Mouse (Mus musculus): ENCODE measurements around the gene Slc29a3.
A peak's percentile ranks its signal among the peaks of the same experiment; 100 is the strongest.

Gene Slc29a3

GRCm38 (mm10) chr10:60752040-60753020 is at the start of gene Slc29a3:
Gene Slc29a3 (minus strand): TSS chr10:60752794.
- DNase-seq (ENCODE audit: low read depth), result peak; percentile 84

DNA sequence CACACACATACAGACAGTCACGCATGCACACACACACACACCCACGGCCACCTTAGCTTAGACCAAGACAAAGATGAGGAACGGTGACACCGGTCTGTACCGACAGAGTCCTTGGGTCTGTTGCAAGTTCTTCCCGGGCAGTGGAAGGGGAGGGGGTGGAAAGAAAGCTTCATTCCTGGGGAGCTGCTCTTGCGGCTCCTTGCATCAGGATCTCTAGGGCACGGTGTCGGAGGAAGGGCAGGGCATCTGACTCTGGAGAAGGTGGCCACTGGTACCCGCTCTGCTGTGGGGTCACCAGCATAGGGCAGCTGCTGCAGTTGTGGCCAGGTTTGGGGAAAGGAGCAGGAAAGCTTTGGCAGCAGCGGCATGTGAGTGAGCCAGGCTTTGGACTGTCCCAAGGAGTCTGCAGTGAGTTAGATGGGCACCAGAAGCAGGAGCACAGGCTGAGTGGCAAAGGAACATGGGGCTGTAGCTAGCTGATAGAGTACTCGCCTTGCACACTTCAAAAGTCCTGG is 49.4 kb upstream of the Slc29a3 start:
- no peak for DNase-seq (ENCODE audit: low read depth)

GRCm38 (mm10) chr10:60801168-60801897 is 48.7 kb upstream of the Slc29a3 start:
- no peak for DNase-seq (ENCODE audit: low read depth)

DNA sequence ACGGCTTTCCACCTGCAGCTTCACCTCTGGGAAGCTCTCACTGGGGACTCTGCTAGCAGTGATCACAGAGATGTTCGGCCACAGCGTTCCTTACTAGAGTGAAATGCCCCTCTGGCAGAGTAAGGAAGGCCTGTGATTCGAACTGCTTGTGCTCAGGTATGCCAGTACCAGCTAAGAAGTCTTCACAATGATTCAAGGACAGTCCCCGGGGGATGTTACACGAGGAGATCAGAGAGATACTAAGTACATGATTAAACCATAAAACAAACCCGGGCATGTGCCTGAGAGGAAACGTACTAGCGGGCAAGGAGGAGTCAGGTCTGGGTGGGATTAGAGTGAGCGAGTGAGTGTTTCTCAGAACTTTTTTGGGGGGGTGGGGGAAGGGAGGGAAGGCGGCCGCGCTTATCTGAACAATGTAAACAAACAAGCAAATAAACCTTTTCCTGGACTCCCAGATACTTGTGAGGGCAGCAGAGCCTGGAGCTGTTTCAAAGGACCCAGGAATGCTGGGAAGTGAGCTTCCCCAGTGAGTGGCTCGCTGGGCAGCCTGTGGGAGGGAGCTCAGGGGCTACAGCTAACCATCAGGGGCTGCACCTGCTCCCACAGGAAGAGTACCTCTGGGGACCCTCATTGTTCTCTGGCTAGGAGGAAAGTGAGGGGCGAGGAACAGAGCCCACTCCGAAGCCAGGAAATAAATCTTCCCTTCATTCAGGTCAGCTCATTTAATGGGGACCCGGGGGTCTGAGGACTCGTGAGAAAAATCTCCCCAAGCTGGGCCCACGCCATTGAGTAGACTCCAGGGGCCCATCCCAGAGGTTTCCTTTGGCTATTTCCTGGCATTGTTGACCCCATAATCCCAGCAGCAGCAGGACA is 47.9 kb upstream of the Slc29a3 start:
- no peak for DNase-seq (ENCODE audit: low read depth)

- DNase-seq (ENCODE audit: low read depth), result no peak
These were observed 45.3 kb upstream of the Slc29a3 start for GRCm38 (mm10) chr10:60797682-60798422.

- DNase-seq (ENCODE audit: low read depth), result no peak
These were observed 43.9 kb upstream of the Slc29a3 start for GRCm38 (mm10) chr10:60796474-60796873.

DNA sequence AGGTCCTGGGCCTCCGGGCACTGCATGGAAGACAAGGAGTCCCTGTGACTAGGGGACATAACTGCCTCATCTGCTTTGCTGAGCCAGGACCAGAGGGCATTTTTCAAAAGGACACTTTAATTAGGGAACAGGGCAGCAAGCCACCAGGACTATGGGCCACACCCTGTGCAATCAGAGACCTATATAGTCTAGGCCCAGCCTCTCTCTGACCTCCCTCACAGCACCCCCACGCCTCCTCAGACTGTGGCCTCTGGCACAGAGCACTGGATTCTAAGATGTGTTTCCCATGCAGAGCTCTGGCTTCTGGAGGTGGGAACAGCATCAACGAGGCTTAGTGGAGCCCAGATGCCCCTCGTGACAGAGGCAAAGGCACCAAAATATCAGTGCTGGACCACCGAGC is 43.4 kb upstream of the Slc29a3 start:
- no peak for DNase-seq (ENCODE audit: low read depth)

GRCm38 (mm10) chr10:60794792-60795191 is 42.2 kb upstream of the Slc29a3 start:
- DNase-seq (ENCODE audit: low read depth), result no peak

GRCm38 (mm10) chr10:60794374-60794773 is 41.8 kb upstream of the Slc29a3 start:
- no peak for DNase-seq (ENCODE audit: low read depth)

- DNase-seq (ENCODE audit: low read depth), result no peak
These were observed 40.2 kb upstream of the Slc29a3 start for GRCm38 (mm10) chr10:60792841-60793240.

- no peak for DNase-seq (ENCODE audit: low read depth)
These were observed 39.8 kb upstream of the Slc29a3 start for GRCm38 (mm10) chr10:60792365-60792764.

GRCm38 (mm10) chr10:60790912-60791311 is 38.3 kb upstream of the Slc29a3 start:
- no peak for DNase-seq (ENCODE audit: low read depth)

DNA sequence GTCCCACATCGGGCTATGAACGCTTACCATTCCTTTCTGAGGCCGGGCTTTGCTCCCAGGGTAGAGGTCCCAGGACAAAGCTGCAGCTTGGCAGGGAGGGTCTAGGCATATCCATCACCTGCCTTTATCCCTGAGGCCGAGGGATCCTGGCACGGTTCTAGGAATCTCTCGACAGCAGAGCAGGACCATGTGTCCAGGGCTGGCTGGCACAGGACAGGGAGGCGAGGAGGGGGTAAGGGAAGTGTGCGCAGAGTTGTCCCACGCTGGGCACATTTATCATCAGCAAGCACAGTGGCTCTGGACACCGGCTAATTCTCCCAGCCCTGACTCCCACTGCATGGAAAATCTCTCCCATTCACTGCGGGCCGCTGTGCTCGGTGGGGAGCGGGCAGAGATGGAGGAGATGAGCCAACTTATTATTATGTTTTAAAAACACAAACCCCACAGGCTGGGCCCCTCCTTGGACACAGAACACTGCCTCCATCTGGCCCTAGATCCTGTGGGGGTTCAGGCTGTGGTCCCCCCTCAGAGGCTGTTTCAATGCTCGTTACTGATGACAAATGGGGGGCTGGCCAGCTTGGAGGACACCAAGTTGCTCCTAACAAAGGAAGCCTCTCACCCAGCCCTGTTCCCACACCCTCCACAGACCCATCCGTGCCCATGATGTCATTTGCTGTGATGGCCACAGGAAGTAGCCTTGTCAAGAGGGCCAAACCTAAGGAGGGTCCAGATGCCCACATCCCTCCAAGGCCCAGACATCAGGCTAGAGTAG is 34.9 kb upstream of the Slc29a3 start:
- no peak for DNase-seq (ENCODE audit: low read depth)

- no peak for DNase-seq (ENCODE audit: low read depth)
These were observed 31.0 kb upstream of the Slc29a3 start for GRCm38 (mm10) chr10:60783608-60784007.

DNA sequence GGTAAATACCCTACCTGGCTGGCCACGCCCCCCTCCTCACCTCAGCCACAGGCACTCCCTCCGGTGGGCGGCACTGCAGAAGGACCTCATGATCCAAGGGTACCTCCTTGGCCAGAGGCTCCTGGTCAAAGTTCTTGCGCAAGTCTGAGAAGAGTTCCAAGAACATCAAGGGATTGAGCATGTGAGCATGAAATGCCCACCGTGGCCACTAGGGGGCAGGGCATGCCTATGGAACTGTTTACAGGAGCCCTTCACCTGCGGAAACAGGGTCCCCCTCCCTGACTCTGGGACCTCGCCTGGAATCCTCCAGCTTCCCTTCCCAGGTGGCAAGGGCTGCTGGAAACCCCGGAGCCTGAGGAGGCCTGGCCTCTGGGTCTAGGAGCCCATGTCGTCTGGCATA is 27.0 kb upstream of the Slc29a3 start:
- peak; percentile 23 for DNase-seq (ENCODE audit: low read depth)

DNA sequence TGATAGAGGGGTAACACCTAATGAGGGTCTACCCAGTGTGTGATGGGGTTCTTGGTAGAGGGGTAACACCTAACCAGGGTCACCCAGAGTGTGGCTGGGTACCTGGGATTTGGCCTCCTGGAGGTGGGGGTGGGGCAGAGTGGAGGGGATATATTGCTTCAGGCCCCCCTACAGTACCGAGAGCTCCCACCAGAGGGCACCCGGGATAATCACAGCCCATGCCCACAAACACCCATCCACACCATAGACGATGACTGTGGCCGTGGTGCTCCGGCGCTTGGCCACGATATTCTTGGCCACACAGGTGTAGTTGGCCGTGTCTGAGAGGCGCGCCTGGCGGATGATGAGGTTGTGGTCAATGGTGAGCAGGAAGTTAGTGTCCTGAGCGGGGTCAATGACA is 25.9 kb upstream of the Slc29a3 start:
- DNase-seq (ENCODE audit: low read depth), result no peak

DNA sequence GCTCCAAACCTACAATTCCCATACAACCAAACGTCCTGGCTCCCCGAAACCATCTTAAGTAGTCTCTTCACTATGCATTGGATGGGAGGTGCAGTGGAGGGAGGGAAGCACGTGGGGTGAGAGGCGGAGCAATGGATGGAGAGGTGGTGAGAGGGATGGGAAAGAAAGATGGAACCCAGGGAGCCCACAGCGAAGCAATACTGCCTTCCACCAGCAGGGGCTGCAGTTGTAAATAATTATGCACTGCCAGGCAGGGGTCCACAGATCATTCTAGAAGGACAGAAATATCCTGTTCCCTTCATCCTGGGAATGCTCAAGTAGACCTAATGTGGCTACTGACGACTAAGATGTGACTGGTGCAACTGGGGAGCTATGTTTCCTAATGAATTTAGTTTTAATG is 22.9 kb upstream of the Slc29a3 start:
- DNase-seq (ENCODE audit: low read depth), result no peak

DNA sequence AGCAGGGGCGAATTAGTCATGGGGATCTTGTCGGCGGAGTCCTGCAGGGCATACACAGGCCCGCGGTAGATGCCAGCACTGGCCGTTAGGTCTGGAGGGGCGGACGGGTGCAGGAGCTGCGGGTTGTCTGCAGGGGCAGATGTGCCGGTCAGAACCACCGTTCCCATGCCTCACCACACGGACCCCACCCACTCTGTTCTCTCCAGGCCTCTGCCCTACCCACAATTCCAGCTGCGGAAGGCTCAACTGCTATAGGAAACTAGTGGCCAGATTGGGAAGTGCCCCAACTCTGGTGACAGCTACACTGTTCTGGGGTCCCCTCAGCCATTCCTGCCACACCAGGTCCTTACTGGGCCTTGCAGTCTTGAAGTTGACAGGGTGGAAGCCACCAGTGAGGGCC is 22.0 kb upstream of the Slc29a3 start:
- DNase-seq (ENCODE audit: low read depth), result no peak

DNA sequence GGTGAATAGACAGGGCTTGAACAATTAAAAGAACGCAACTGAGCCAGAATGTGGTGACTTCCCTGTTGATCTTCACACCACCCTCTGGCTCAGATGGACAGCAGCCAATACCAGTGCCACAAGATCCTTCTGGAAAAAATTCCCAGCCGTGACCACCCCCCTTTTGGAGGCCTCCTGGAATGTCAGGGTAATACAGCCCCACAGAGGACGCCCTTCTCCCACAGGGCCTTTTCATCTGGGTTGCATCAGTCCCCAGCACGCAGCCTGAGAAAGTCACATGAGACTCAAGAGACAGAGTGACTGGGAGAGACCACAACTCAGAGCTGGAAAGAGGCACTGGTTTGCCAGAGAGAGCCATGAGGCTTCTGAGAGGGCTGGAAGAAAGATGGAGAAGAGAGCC is 18.3 kb upstream of the Slc29a3 start:
- no peak for DNase-seq (ENCODE audit: low read depth)

DNA sequence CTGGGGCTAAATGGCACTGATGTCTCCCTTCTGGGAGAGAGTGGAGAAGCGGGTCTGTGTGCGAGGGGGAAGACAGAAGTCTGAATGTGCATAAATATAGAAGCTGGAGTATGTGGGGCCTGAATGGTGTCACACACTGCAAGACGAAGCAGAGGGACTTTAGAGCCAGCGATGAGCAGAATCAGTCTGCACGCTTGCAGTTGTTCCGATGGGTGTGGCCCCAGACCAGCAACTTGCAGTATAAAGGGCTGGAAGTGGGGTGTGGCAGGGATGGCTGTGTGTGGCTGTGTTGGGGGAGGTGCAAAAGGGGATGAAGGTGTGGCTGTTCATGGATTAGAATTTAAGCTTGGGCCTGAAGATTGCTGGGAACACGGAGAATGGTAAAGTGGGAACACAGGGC is 16.0 kb upstream of the Slc29a3 start:
- no peak for DNase-seq (ENCODE audit: low read depth)

Measured in c-Kit-positive CD71-positive TER-119-negative erythroid progenitor cells, embryonic 14.5 days (primary cell).